ENCODE assay signal across 8 mouse cellular contexts in the genomic region with DNA sequence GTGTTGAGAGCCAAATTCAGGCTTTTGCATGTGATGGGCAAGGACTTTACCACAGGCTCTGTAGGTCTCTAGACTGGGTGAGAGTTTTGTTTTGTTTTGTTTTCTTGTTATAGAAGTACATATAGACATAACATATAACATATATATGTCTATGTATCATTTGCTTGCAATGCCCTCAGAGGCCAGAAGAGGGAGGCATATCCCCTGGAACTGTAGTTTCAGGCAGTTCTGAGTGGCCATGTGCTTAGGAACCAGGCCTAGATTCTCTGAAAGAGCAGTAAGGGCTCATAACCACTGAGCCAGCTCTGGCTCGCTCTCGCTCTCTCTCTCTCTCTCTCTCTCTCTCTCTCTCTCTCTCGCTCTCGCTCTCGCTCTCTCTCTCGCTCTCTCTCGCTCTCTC. TPM values are rescaled to one million over a fixed set of nuclear protein-coding genes. Genes with fewer than 3 reads are reported as not detected.
A peak's percentile ranks its signal among the peaks of the same experiment; 100 is the strongest.
DNase-seq lines count a peak whose midpoint lies in the region; ATAC-seq and TF ChIP-seq lines count a peak whose summit lies in the region.
"Had no signal": no experiment of that assay in that cellular context is flagged by ENCODE, and none has a peak within 500 bp of the region (broad histone marks: within the 10 kb centered on the region; RNA-seq: fewer than 3 reads in every experiment).

No protein-coding gene starts in this region.

- no peak overlapping the region for H3K4me3 ChIP-seq in kidney, postnatal 0 days (replicated peaks; ENCODE audit: low read depth, low read length)
- H3K4me3 ChIP-seq in kidney, embryonic 15.5 days (replicated peaks) = no peak overlapping the region
- no peak overlapping the region for H3K4me3 ChIP-seq in E14TG2a.4 (replicated peaks; ENCODE audit: low read length)
- H3K4me3 ChIP-seq: megakaryocyte, embryonic 14.5 days had no signal

- no peak overlapping the region for H3K9ac ChIP-seq in kidney, postnatal 0 days (ENCODE audit: low read depth, low read length)
- no peak overlapping the region for H3K9ac ChIP-seq in kidney, embryonic 15.5 days

- TF ChIP-seq CTCF in kidney, postnatal 0 days (IDR thresholded peaks at IDR 0.05; ENCODE audit: low read depth) = peak; percentile 72
- TF ChIP-seq CTCF in E14TG2a.4 (conservative IDR thresholded peaks at IDR 0.05; ENCODE audit: low read length) = peak; percentile 24

- no peaks in the 10 kb centered on the region for H3K4me1 ChIP-seq in kidney, postnatal 0 days (replicated peaks; ENCODE audit: insufficient read depth, low read length)
- H3K4me1 ChIP-seq in kidney, embryonic 15.5 days = no peaks in the 10 kb centered on the region
- no peaks in the 10 kb centered on the region for H3K4me1 ChIP-seq in E14TG2a.4 (replicated peaks; ENCODE audit: low read depth, low read length)
- H3K4me1 ChIP-seq: megakaryocyte, embryonic 14.5 days had no signal

- H3K36me3 ChIP-seq in kidney, postnatal 0 days (ENCODE audit: insufficient read depth, low read length) = peaks cover 5% of the 10 kb centered on the region; the same call in 1 of the 2 replicates
- peaks cover 11% of the 10 kb centered on the region for H3K36me3 ChIP-seq in kidney, embryonic 15.5 days
- H3K36me3 ChIP-seq in E14TG2a.4 (ENCODE audit: insufficient read depth, low read length) = peaks cover 86% of the 10 kb centered on the region

- H3K27me3 ChIP-seq in kidney, postnatal 0 days (ENCODE audit: insufficient read depth, low read length) = no peaks in the 10 kb centered on the region
- H3K27me3 ChIP-seq in kidney, embryonic 15.5 days = no peaks in the 10 kb centered on the region
- no peaks in the 10 kb centered on the region for H3K27me3 ChIP-seq in E14TG2a.4 (ENCODE audit: insufficient read depth, low read length)
- H3K27me3 ChIP-seq: megakaryocyte, embryonic 14.5 days had no signal

- H3K4me2 ChIP-seq in kidney, postnatal 0 days (ENCODE audit: low read length) = no peak overlapping the region
- H3K4me2 ChIP-seq in kidney, embryonic 15.5 days = no peak overlapping the region

- H3K27ac ChIP-seq in kidney, postnatal 0 days = no peak overlapping the region
- H3K27ac ChIP-seq in kidney, embryonic 15.5 days = no peak overlapping the region

- H3K9me3 ChIP-seq in kidney, postnatal 0 days (replicated peaks; ENCODE audit: low read length) = no peaks in the 10 kb centered on the region
- no peaks in the 10 kb centered on the region for H3K9me3 ChIP-seq in kidney, embryonic 15.5 days (replicated peaks)
- H3K9me3 ChIP-seq in E14TG2a.4 (ENCODE audit: low read length) = peaks cover 84% of the 10 kb centered on the region

- 95% methylated on average over 7 of the region's 7 CpGs for WGBS in kidney, postnatal 0 days
- 86% methylated on average over 7 of the region's 7 CpGs for WGBS in kidney, embryonic 15.5 days

- ATAC-seq in kidney, postnatal 0 days (replicated peaks; ENCODE audit: low FRiP score, low read depth) = no peak
- no peak for ATAC-seq in kidney, embryonic 15.5 days (replicated peaks; ENCODE audit: low FRiP score)
- ATAC-seq in activated CD4-positive, CD25-positive, alpha-beta regulatory T cell, adult 4 months = peak; percentile 47
- ATAC-seq in granulocyte monocyte progenitor cell, adult 5-6 weeks (replicated peaks; ENCODE audit: poor library complexity, severe bottlenecking) = peak; percentile 74
- ATAC-seq in megakaryocyte, adult 5-6 weeks (ENCODE audit: poor library complexity, severe bottlenecking) = peak; percentile 67

- DNase-seq in kidney, postnatal 0 days (ENCODE audit: low spot score) = peak; percentile 63
- no peak for DNase-seq in yolk sac, embryonic 10.5 days (ENCODE audit: low spot score)

RNA-seq across cellular contexts. Expression of a gene that starts 17.3 kb away (rescaled TPM):
- 7.0 and 9.7 TPM in 2 replicates for polyA plus RNA-seq in kidney, postnatal 0 days (2015; fragmentation: Nextera tagmentation; extraction: Ambion mirVana)
- polyA plus RNA-seq in kidney, embryonic 15.5 days (2015; fragmentation: Nextera tagmentation; extraction: Ambion mirVana) = 11.0 and 12.5 TPM in 2 replicates
- 10 to 100 TPM in 1 of 2 experiments, 1 to 10 TPM in 1; 9.1 to 14.3 TPM for polyA plus RNA-seq in activated CD4-positive, CD25-positive, alpha-beta regulatory T cell, adult 4 months (2017; shearing (Covaris generic))
- 5.7 and 6.7 TPM in 2 replicates for total RNA-seq in granulocyte monocyte progenitor cell, adult 5-6 weeks (2014; fragmentation: Nextera tagmentation)
- total RNA-seq in granulocyte monocyte progenitor cell, adult 5-6 weeks (2017) = 5.9 and 6.8 TPM in 2 replicates
- 1.2 and 2.4 TPM in 2 replicates for total RNA-seq in megakaryocyte, adult 5-6 weeks (2015)
- total RNA-seq in megakaryocyte, adult 5-6 weeks (2017) = 4.6 and 6.9 TPM in 2 replicates

RNA-seq across cellular contexts. Expression of a gene that starts 17.3 kb away (rescaled TPM):
- polyA plus RNA-seq in kidney, postnatal 0 days (2015; fragmentation: Nextera tagmentation; extraction: Ambion mirVana) = 77.9 and 85.5 TPM in 2 replicates
- 54.0 and 58.4 TPM in 2 replicates for polyA plus RNA-seq in kidney, embryonic 15.5 days (2015; fragmentation: Nextera tagmentation; extraction: Ambion mirVana)
- 10 to 100 TPM; 32.1 to 32.4 TPM for polyA plus RNA-seq in activated CD4-positive, CD25-positive, alpha-beta regulatory T cell, adult 4 months (2017; shearing (Covaris generic))
- total RNA-seq in granulocyte monocyte progenitor cell, adult 5-6 weeks (2014; fragmentation: Nextera tagmentation) = 38.7 and 46.7 TPM in 2 replicates
- total RNA-seq in granulocyte monocyte progenitor cell, adult 5-6 weeks (2017) = 40.8 and 42.9 TPM in 2 replicates
- 29.8 TPM in 2 replicates for total RNA-seq in megakaryocyte, adult 5-6 weeks (2015)
- total RNA-seq in megakaryocyte, adult 5-6 weeks (2017) = 21.2 and 24.5 TPM in 2 replicates

RNA-seq across cellular contexts. Expression of a gene that starts 27.7 kb away (rescaled TPM):
- 133 and 140 TPM in 2 replicates for polyA plus RNA-seq in kidney, postnatal 0 days (2015; fragmentation: Nextera tagmentation; extraction: Ambion mirVana)
- 128 and 138 TPM in 2 replicates for polyA plus RNA-seq in kidney, embryonic 15.5 days (2015; fragmentation: Nextera tagmentation; extraction: Ambion mirVana)
- polyA plus RNA-seq in activated CD4-positive, CD25-positive, alpha-beta regulatory T cell, adult 4 months (2017; shearing (Covaris generic)) = 1 to 10 TPM; 3.5 to 5.1 TPM
- 47.3 and 55.2 TPM in 2 replicates for total RNA-seq in granulocyte monocyte progenitor cell, adult 5-6 weeks (2014; fragmentation: Nextera tagmentation)
- total RNA-seq in granulocyte monocyte progenitor cell, adult 5-6 weeks (2017) = 21.0 and 21.4 TPM in 2 replicates
- 23.8 and 32.6 TPM in 2 replicates for total RNA-seq in megakaryocyte, adult 5-6 weeks (2015)
- total RNA-seq in megakaryocyte, adult 5-6 weeks (2017) = 5.6 and 13.1 TPM in 2 replicates

Comparison
In these comparisons a context has a peak if more than half of its experiments do, and no peak if none do; other contexts are left out.
1. ATAC-seq: peak in activated CD4-positive, CD25-positive, alpha-beta regulatory T cell, adult 4 months (single experiment), granulocyte monocyte progenitor cell, adult 5-6 weeks (single experiment) and megakaryocyte, adult 5-6 weeks (single experiment); none in kidney, postnatal 0 days (single experiment) and kidney, embryonic 15.5 days (single experiment).
2. RNA of a gene that starts 27.7 kb away (polyA plus RNA-seq): 128 to 138 TPM in kidney, embryonic 15.5 days and 133 to 140 TPM in kidney, postnatal 0 days; 3.5 to 5.1 TPM in activated CD4-positive, CD25-positive, alpha-beta regulatory T cell, adult 4 months; every median in the first group is over 10 times any median in the second.